Mouse (Mus musculus): ENCODE results near the gene Acsf2. TPM values are rescaled to one million over a fixed set of nuclear protein-coding genes. Genes with fewer than 3 reads are reported as not detected.

Acsf2 gene
- polyA plus RNA-seq, 1 experiment = 15.8 TPM

- no peak overlapping the region for H3K27ac ChIP-seq (ENCODE audit: insufficient read depth, low read length)
- TF ChIP-seq CTCF (IDR thresholded peaks at IDR 0.05; ENCODE audit: extremely low read depth, insufficient read depth, low read length) (no peak), POLR2A (IDR thresholded peaks at IDR 0.05; ENCODE audit: extremely low read depth, insufficient read depth, low read length) (no peak)
- 0 out of 2 replicates have a peak, but pooled peaks cover 1% of the 10 kb centered on the region for H3K4me1 ChIP-seq (ENCODE audit: control insufficient read depth, insufficient read depth, low read length)
- no peak overlapping the region for H3K4me3 ChIP-seq (ENCODE audit: insufficient read depth, low read length)
Observed at GRCm38 (mm10) chr11:94550442-94550744, 51.3 kb downstream of the Acsf2 start.

GRCm38 (mm10) chr11:94549691-94550441 lies 51.8 kb downstream of the Acsf2 start:
- Histone ChIP-seq H3K27ac (ENCODE audit: insufficient read depth, low read length) (0 out of 2 replicates have a peak overlapping the region, but pooled peaks have one; percentile 4), H3K4me1 (ENCODE audit: control insufficient read depth, insufficient read depth, low read length) (0 out of 2 replicates have a peak, but pooled peaks cover 1% of the 10 kb centered on the region), H3K4me3 (ENCODE audit: insufficient read depth, low read length) (no peak overlapping the region)
- TF ChIP-seq CTCF (IDR thresholded peaks at IDR 0.05; ENCODE audit: extremely low read depth, insufficient read depth, low read length) = no peak
- no peak for TF ChIP-seq POLR2A (IDR thresholded peaks at IDR 0.05; ENCODE audit: extremely low read depth, insufficient read depth, low read length)

- Histone ChIP-seq H3K4me3 (ENCODE audit: insufficient read depth, low read length) (peak within 1 kb of the TSS; percentile 64), H3K4me1 (ENCODE audit: control insufficient read depth, insufficient read depth, low read length) (0 out of 2 replicates have a peak, but pooled peaks cover 1% of the 10 kb centered on the region), H3K27ac (ENCODE audit: insufficient read depth, low read length) (peak within 1 kb of the TSS; percentile 62)
- peak; percentile 68; the same call in 1 of the 2 replicates for TF ChIP-seq POLR2A (IDR thresholded peaks at IDR 0.05; ENCODE audit: extremely low read depth, insufficient read depth, low read length)
- peak; percentile 63 for TF ChIP-seq CTCF (IDR thresholded peaks at IDR 0.05; ENCODE audit: extremely low read depth, insufficient read depth, low read length)
Observed at GRCm38 (mm10) chr11:94548888-94549690, 52.6 kb downstream of the Acsf2 start, which contains the start of gene Rsad1. Gene Rsad1, minus strand, starts transcription at chr11:94549255.

GRCm38 (mm10) chr11:94548041-94548784 lies 53.5 kb downstream of the Acsf2 start:
- Histone ChIP-seq H3K27ac (ENCODE audit: insufficient read depth, low read length) (peak overlapping the region; percentile 62), H3K4me3 (ENCODE audit: insufficient read depth, low read length) (peak overlapping the region; percentile 64), H3K4me1 (ENCODE audit: control insufficient read depth, insufficient read depth, low read length) (0 out of 2 replicates have a peak, but pooled peaks cover 1% of the 10 kb centered on the region)
- no peak for TF ChIP-seq CTCF (IDR thresholded peaks at IDR 0.05; ENCODE audit: extremely low read depth, insufficient read depth, low read length)

GRCm38 (mm10) chr11:94547271-94547670 lies 54.4 kb downstream of the Acsf2 start:
- H3K4me3 ChIP-seq (ENCODE audit: insufficient read depth, low read length) = no peak overlapping the region
- 0 out of 2 replicates have a peak, but pooled peaks cover 1% of the 10 kb centered on the region for H3K4me1 ChIP-seq (ENCODE audit: control insufficient read depth, insufficient read depth, low read length)
- TF ChIP-seq CTCF (IDR thresholded peaks at IDR 0.05; ENCODE audit: extremely low read depth, insufficient read depth, low read length) (no peak), POLR2A (IDR thresholded peaks at IDR 0.05; ENCODE audit: extremely low read depth, insufficient read depth, low read length) (no peak)
- no peak overlapping the region for H3K27ac ChIP-seq (ENCODE audit: insufficient read depth, low read length)

GRCm38 (mm10) chr11:94546381-94546780 lies 55.3 kb downstream of the Acsf2 start:
- no peak overlapping the region for H3K4me3 ChIP-seq (ENCODE audit: insufficient read depth, low read length)
- TF ChIP-seq CTCF (IDR thresholded peaks at IDR 0.05; ENCODE audit: extremely low read depth, insufficient read depth, low read length) (no peak), POLR2A (IDR thresholded peaks at IDR 0.05; ENCODE audit: extremely low read depth, insufficient read depth, low read length) (no peak)
- no peak overlapping the region for H3K27ac ChIP-seq (ENCODE audit: insufficient read depth, low read length)
- 0 out of 2 replicates have a peak, but pooled peaks cover 1% of the 10 kb centered on the region for H3K4me1 ChIP-seq (ENCODE audit: control insufficient read depth, insufficient read depth, low read length)

GRCm38 (mm10) chr11:94544422-94544821 lies 57.2 kb downstream of the Acsf2 start:
- peak overlapping the region; percentile 33 for H3K4me3 ChIP-seq (ENCODE audit: insufficient read depth, low read length)
- H3K4me1 ChIP-seq (ENCODE audit: control insufficient read depth, insufficient read depth, low read length) = 0 out of 2 replicates have a peak, but pooled peaks cover 1% of the 10 kb centered on the region
- no peak for TF ChIP-seq CTCF (IDR thresholded peaks at IDR 0.05; ENCODE audit: extremely low read depth, insufficient read depth, low read length)
- no peak for TF ChIP-seq POLR2A (IDR thresholded peaks at IDR 0.05; ENCODE audit: extremely low read depth, insufficient read depth, low read length)
- no peak overlapping the region for H3K27ac ChIP-seq (ENCODE audit: insufficient read depth, low read length)

GRCm38 (mm10) chr11:94543932-94544331 lies 57.7 kb downstream of the Acsf2 start:
- Histone ChIP-seq H3K4me3 (ENCODE audit: insufficient read depth, low read length) (peak overlapping the region; percentile 33), H3K27ac (ENCODE audit: insufficient read depth, low read length) (no peak overlapping the region), H3K4me1 (ENCODE audit: control insufficient read depth, insufficient read depth, low read length) (no peaks in the 10 kb centered on the region)
- TF ChIP-seq CTCF (IDR thresholded peaks at IDR 0.05; ENCODE audit: extremely low read depth, insufficient read depth, low read length) = peak; percentile 91
- TF ChIP-seq POLR2A (IDR thresholded peaks at IDR 0.05; ENCODE audit: extremely low read depth, insufficient read depth, low read length) = no peak

GRCm38 (mm10) chr11:94543344-94543743 lies 58.3 kb downstream of the Acsf2 start:
- Histone ChIP-seq H3K4me3 (ENCODE audit: insufficient read depth, low read length) (0 out of 2 replicates have a peak overlapping the region, but pooled peaks have one; percentile 33), H3K4me1 (ENCODE audit: control insufficient read depth, insufficient read depth, low read length) (no peaks in the 10 kb centered on the region), H3K27ac (ENCODE audit: insufficient read depth, low read length) (no peak overlapping the region)
- TF ChIP-seq CTCF (IDR thresholded peaks at IDR 0.05; ENCODE audit: extremely low read depth, insufficient read depth, low read length) (no peak), POLR2A (IDR thresholded peaks at IDR 0.05; ENCODE audit: extremely low read depth, insufficient read depth, low read length) (no peak)

Data from cortical plate, adult 2 months (tissue).